Mouse (Mus musculus) central nervous system, embryonic 11.5 days (tissue): ENCODE data around the gene Zfc3h1. TPM values are rescaled to one million over a fixed set of nuclear protein-coding genes. Genes with fewer than 3 reads are reported as not detected.

Source experiments
- polyA plus RNA-seq: library from polyadenylated mRNA; depleted of rRNA; stranded (reverse); fragments of >200 nt; gene quantifications from 2 replicates; pipeline ENCODE4 v1.2.3, GENCODE M21; 2012; rRNA removed

The Zfc3h1 gene
- polyA plus RNA-seq: 64.5 and 116 TPM in 2 replicates

GRCm38 (mm10) chr10:115384221-115385017 lies at the start of gene Zfc3h1, which contains the start of gene Thap2:
Gene Zfc3h1, plus strand, starts transcription at chr10:115384959.
Gene Thap2, minus strand, starts transcription at chr10:115384443.

GRCm38 (mm10) chr10:115361840-115362622 lies 22.7 kb upstream of the Zfc3h1 start, which contains the start of gene Tmem19:
Gene Tmem19, minus strand, starts transcription at chr10:115362501.

Other genes with a start within 250 kb of the Zfc3h1 start
- 0.29 and 0.68 TPM in 2 replicates for gene Tph2, start 199.9 kb upstream of the Zfc3h1 start, polyA plus RNA-seq
- gene Tbc1d15, start 133.5 kb upstream of the Zfc3h1 start, polyA plus RNA-seq: 40.4 and 42.6 TPM in 2 replicates
- gene Rab21, start 69.4 kb upstream of the Zfc3h1 start, polyA plus RNA-seq: 21.9 and 23.3 TPM in 2 replicates
- gene Tmem19, start 22.5 kb upstream of the Zfc3h1 start, polyA plus RNA-seq: 14.6 and 18.5 TPM in 2 replicates
- gene Thap2, start 516 bp upstream of the Zfc3h1 start, polyA plus RNA-seq: 13.5 and 17.3 TPM in 2 replicates
- 0.20 and 0.24 TPM in 2 replicates for gene A930009A15Rik, start 185.0 kb downstream of the Zfc3h1 start, polyA plus RNA-seq
- 3.6 and 6.6 TPM in 2 replicates for gene Lgr5, start 202.8 kb downstream of the Zfc3h1 start, polyA plus RNA-seq